Mouse (Mus musculus): Measurements from ENCODE around the gene Lurap1. TPM values are rescaled to one million over a fixed set of nuclear protein-coding genes. Genes with fewer than 3 reads are reported as not detected.
A peak's percentile ranks its signal among the peaks of the same experiment; 100 is the strongest.

Lurap1 gene
- total RNA-seq (2021) = 1 to 10 TPM; 6.8 to 7.6 TPM
- long read RNA-seq, experiment 1, full-length matches to known transcripts = 1 of 4 reads
- long read RNA-seq, experiment 1, partial matches to known transcripts = 0 of 4 reads
- long read RNA-seq, experiment 1, other reads (novel, unspliced or antisense) = 3 of 4 reads
- long read RNA-seq, experiment 2, full-length matches to known transcripts = 2 of 2 reads
- long read RNA-seq, experiment 2, partial matches to known transcripts = 0 of 2 reads
- long read RNA-seq, experiment 2, other reads (novel, unspliced or antisense) = 0 of 2 reads

- DNase-seq (ENCODE audit: low spot score in 2 of 2) = no peak
These were observed at the start of gene Lurap1 for GRCm38 (mm10) chr4:116151238-116151637. Gene Lurap1 (minus strand): TSS chr4:116151338.

- DNase-seq (ENCODE audit: low spot score in 2 of 2) = no peak
These were observed 47.3 kb upstream of the Lurap1 start for GRCm38 (mm10) chr4:116198422-116198821.

GRCm38 (mm10) chr4:116193583-116194383 is 42.6 kb upstream of the Lurap1 start:
- DNase-seq (ENCODE audit: low spot score in 2 of 2) = no peak

GRCm38 (mm10) chr4:116192286-116192835 is 41.2 kb upstream of the Lurap1 start:
- no peak for DNase-seq (ENCODE audit: low spot score in 2 of 2)

- DNase-seq (ENCODE audit: low spot score in 2 of 2) = no peak
These were observed 33.9 kb upstream of the Lurap1 start for GRCm38 (mm10) chr4:116185083-116185482.

GRCm38 (mm10) chr4:116182745-116183144 is 31.6 kb upstream of the Lurap1 start:
- no peak for DNase-seq (ENCODE audit: low spot score in 2 of 2)

- DNase-seq (ENCODE audit: low spot score in 2 of 2) = no peak
These were observed 30.9 kb upstream of the Lurap1 start for GRCm38 (mm10) chr4:116182079-116182478.

GRCm38 (mm10) chr4:116177140-116177539 is 26.0 kb upstream of the Lurap1 start:
- DNase-seq (ENCODE audit: low spot score in 2 of 2) = peak in 1 of 2 experiments; percentile 39

GRCm38 (mm10) chr4:116176543-116176988 is 25.4 kb upstream of the Lurap1 start:
- DNase-seq (ENCODE audit: low spot score in 2 of 2) = peak in 1 of 2 experiments; percentile 52

- DNase-seq (ENCODE audit: low spot score in 2 of 2) = no peak
These were observed 24.8 kb upstream of the Lurap1 start for GRCm38 (mm10) chr4:116175711-116176542.

GRCm38 (mm10) chr4:116175136-116175535 is 24.0 kb upstream of the Lurap1 start:
- no peak for DNase-seq (ENCODE audit: low spot score in 2 of 2)

GRCm38 (mm10) chr4:116174466-116175116 is 23.5 kb upstream of the Lurap1 start:
- DNase-seq (ENCODE audit: low spot score in 2 of 2) = no peak

- DNase-seq (ENCODE audit: low spot score in 2 of 2) = no peak
These were observed 22.6 kb upstream of the Lurap1 start for GRCm38 (mm10) chr4:116173752-116174151.

- no peak for DNase-seq (ENCODE audit: low spot score in 2 of 2)
These were observed 21.9 kb upstream of the Lurap1 start, which contains the start of the genes 1700042G07Rik and Gm49337 for GRCm38 (mm10) chr4:116173072-116173471. Gene 1700042G07Rik (plus strand): TSS chr4:116173372. Gene Gm49337 (plus strand): TSS chr4:116173384.

GRCm38 (mm10) chr4:116169353-116169672 is 18.2 kb upstream of the Lurap1 start:
- no peak for DNase-seq (ENCODE audit: low spot score in 2 of 2)

GRCm38 (mm10) chr4:116168617-116169352 is 17.6 kb upstream of the Lurap1 start:
- peak; percentile 39 to 71 for DNase-seq (ENCODE audit: low spot score in 2 of 2)

- DNase-seq (ENCODE audit: low spot score in 2 of 2) = no peak
These were observed 16.3 kb upstream of the Lurap1 start, which contains the start of gene Tspan1 for GRCm38 (mm10) chr4:116167404-116167803. Gene Tspan1 (minus strand): TSS chr4:116167601.

GRCm38 (mm10) chr4:116165708-116166407 is 14.7 kb upstream of the Lurap1 start:
- DNase-seq (ENCODE audit: low spot score in 2 of 2) = no peak

Measured in gastrocnemius, postnatal 4 days (tissue).